Mouse (Mus musculus) adrenal gland (tissue): ENCODE data around the gene Evi5l.

Experiments used
- intact Hi-C: fragments of 180-260 bp; cut with DNase I; formaldehyde crosslinking; loops from one replicate; pipeline ENCODE4 v1.15.1; 2025

Gene Evi5l

GRCm38 (mm10) chr8:4238434-4239192 lies 72.2 kb downstream of the Evi5l start, which contains the start of the genes Map2k7 and Gm49320:
Gene Map2k7 (plus strand): TSS chr8:4238740.
Gene Gm49320 (plus strand): TSS chr8:4238865.
- intact Hi-C loops: no loop called here

GRCm38 (mm10) chr8:4239193-4239890 lies 73.0 kb downstream of the Evi5l start:
- intact Hi-C loops: no loop called here

GRCm38 (mm10) chr8:4245061-4245460 lies 78.7 kb downstream of the Evi5l start:
- intact Hi-C loops: no loop called here

- intact Hi-C loops: no loop called here
These were observed 79.4 kb downstream of the Evi5l start for GRCm38 (mm10) chr8:4245737-4246136.

- intact Hi-C loops: no loop called here
These were observed 80.9 kb downstream of the Evi5l start for GRCm38 (mm10) chr8:4247241-4247640.

- intact Hi-C loops: no loop called here
These were observed 81.7 kb downstream of the Evi5l start, which contains the start of gene Tgfbr3l for GRCm38 (mm10) chr8:4247951-4248540. Gene Tgfbr3l (plus strand): TSS chr8:4248214.

GRCm38 (mm10) chr8:4249213-4249612 lies 82.8 kb downstream of the Evi5l start:
- intact Hi-C loops: no loop called here

GRCm38 (mm10) chr8:4250306-4250970 lies 84.1 kb downstream of the Evi5l start:
- intact Hi-C loops: loop anchor here (5.0 to 10.0 kb wide), 2 partner anchors 72 to 424 kb away; no protein-coding TSS in a partner anchor

- intact Hi-C loops: loop anchor here (5.0 to 10.0 kb wide), 2 partner anchors 70 to 423 kb away; no protein-coding TSS in a partner anchor
These were observed 85.9 kb downstream of the Evi5l start for GRCm38 (mm10) chr8:4252116-4252760.

- intact Hi-C loops: loop anchor here (5.0 to 10.0 kb wide), 2 partner anchors 69 to 422 kb away; no protein-coding TSS in a partner anchor
These were observed 86.8 kb downstream of the Evi5l start, which contains the start of gene Snapc2 for GRCm38 (mm10) chr8:4252934-4253841. Gene Snapc2 (plus strand): TSS chr8:4253080.

- intact Hi-C loops: loop anchor here (5.0 to 10.0 kb wide), 2 partner anchors 68 to 421 kb away; no protein-coding TSS in a partner anchor
These were observed 87.6 kb downstream of the Evi5l start for GRCm38 (mm10) chr8:4254001-4254400.

- intact Hi-C loops: loop anchor here (5.0 to 10.0 kb wide), 3 partner anchors 63 to 419 kb away; no protein-coding TSS in a partner anchor
These were observed 89.1 kb downstream of the Evi5l start for GRCm38 (mm10) chr8:4255471-4255870.

- intact Hi-C loops: loop anchor here (5.0 to 10.0 kb wide), 3 partner anchors 65 to 418 kb away; no protein-coding TSS in a partner anchor
These were observed 90.5 kb downstream of the Evi5l start for GRCm38 (mm10) chr8:4256911-4257310.

GRCm38 (mm10) chr8:4257350-4257749 lies 91.0 kb downstream of the Evi5l start:
- intact Hi-C loops: loop anchor here (5.0 to 10.0 kb wide), 3 partner anchors 65 to 417 kb away; no protein-coding TSS in a partner anchor

- intact Hi-C loops: loop anchor here (5.0 to 10.0 kb wide), 3 partner anchors 66 to 417 kb away; no protein-coding TSS in a partner anchor
These were observed 91.9 kb downstream of the Evi5l start for GRCm38 (mm10) chr8:4258233-4258632.

- intact Hi-C loops: loop anchor here (1.0 to 10.0 kb wide), 4 partner anchors 16 to 416 kb away; no protein-coding TSS in a partner anchor
These were observed 92.3 kb downstream of the Evi5l start for GRCm38 (mm10) chr8:4258678-4259077.

GRCm38 (mm10) chr8:4259125-4259804 lies 92.9 kb downstream of the Evi5l start, which contains the start of gene Ctxn1:
Gene Ctxn1 (minus strand): TSS chr8:4259274.
- intact Hi-C loops: loop anchor here (1.0 to 10.0 kb wide), 4 partner anchors 15 to 416 kb away; no protein-coding TSS in a partner anchor

GRCm38 (mm10) chr8:4259805-4260170 lies 93.4 kb downstream of the Evi5l start:
- intact Hi-C loops: loop anchor here (1.0 to 10.0 kb wide), 5 partner anchors 15 to 415 kb away; no protein-coding TSS in a partner anchor
